Mouse (Mus musculus): ENCODE measurements around the gene Serpine1. TPM values are rescaled to one million over a fixed set of nuclear protein-coding genes. Genes with fewer than 3 reads are reported as not detected.
"Not testable (repeated sequence)": the region's sequence is repeated elsewhere in the genome, so short reads cannot be mapped to it uniquely, and the experiment has no call there.

Serpine1 gene
- polyA plus RNA-seq (2021): 151 TPM

GRCm38 (mm10) chr5:137072079-137072960, at the start of gene Serpine1:
Gene Serpine1, minus strand, starts transcription at chr5:137072268.
- in situ Hi-C loops (cut with MboI; ENCODE audit: low pct_unique_long_range_greater_than_20kb): loop anchor here (5.0 kb wide), 1 partner anchor 40 kb away; no protein-coding TSS in a partner anchor
- ChIA-PET POLR2A (interaction anchor here (0.8 to 2.8 kb wide), 3 partner anchors 11 to 34 kb away, joined by 3 to 19 read pairs (median 5); no protein-coding TSS in a partner anchor), CTCF (interaction anchor here (1.1 to 2.5 kb wide), 2 partner anchors 30 to 32 kb away, joined by 3 to 12 read pairs; no protein-coding TSS in a partner anchor)
- no peaks in the 10 kb centered on the region for H3K27me3 ChIP-seq
- TF ChIP-seq CTCF (IDR thresholded peaks at IDR 0.05): no peak
- DNase-seq (ENCODE audit: low read depth, low spot score) (peak; percentile 100), ATAC-seq (peak; percentile 61)

- POLR2A ChIA-PET: interaction anchor here (0.6 kb wide), 1 partner anchor 811 kb away, joined by 6 read pairs; no protein-coding TSS in a partner anchor
- ATAC-seq: no peak
- H3K27me3 ChIP-seq: no peaks in the 10 kb centered on the region
- no peak for DNase-seq (ENCODE audit: low read depth, low spot score)
- in situ Hi-C loops (cut with MboI; ENCODE audit: low pct_unique_long_range_greater_than_20kb): no loop called here
- CTCF ChIA-PET: no interaction called here
- no peak for TF ChIP-seq CTCF (IDR thresholded peaks at IDR 0.05)
Measured at GRCm38 (mm10) chr5:137121280-137121679, 49.2 kb upstream of the Serpine1 start.

GRCm38 (mm10) chr5:137118878-137119277, 46.8 kb upstream of the Serpine1 start:
- CTCF ChIA-PET: interaction anchor here (1.1 kb wide), 1 partner anchor 168 kb away, joined by 3 read pairs; no protein-coding TSS in a partner anchor
- DNase-seq (ENCODE audit: low read depth, low spot score) (no peak), ATAC-seq (no peak)
- POLR2A ChIA-PET: no interaction called here
- in situ Hi-C loops (cut with MboI; ENCODE audit: low pct_unique_long_range_greater_than_20kb): no loop called here
- no peak for TF ChIP-seq CTCF (IDR thresholded peaks at IDR 0.05)
- no peaks in the 10 kb centered on the region for H3K27me3 ChIP-seq

GRCm38 (mm10) chr5:137117994-137118393, 45.9 kb upstream of the Serpine1 start:
- DNase-seq (ENCODE audit: low read depth, low spot score); ATAC-seq; in situ Hi-C loops (cut with MboI; ENCODE audit: low pct_unique_long_range_greater_than_20kb); H3K27me3 ChIP-seq; CTCF ChIA-PET: not testable (repeated sequence)
- POLR2A ChIA-PET: interaction anchor here (0.6 kb wide), 1 partner anchor 1253 kb away, joined by 3 read pairs; no protein-coding TSS in a partner anchor

GRCm38 (mm10) chr5:137116987-137117386, 44.9 kb upstream of the Serpine1 start:
- DNase-seq (ENCODE audit: low read depth, low spot score) (no peak), ATAC-seq (no peak)
- POLR2A ChIA-PET: interaction anchor here (0.6 to 2.1 kb wide), 3 partner anchors 14 to 1772 kb away, joined by 4 to 7 read pairs (median 4); no protein-coding TSS in a partner anchor
- no peak for TF ChIP-seq CTCF (IDR thresholded peaks at IDR 0.05)
- no peaks in the 10 kb centered on the region for H3K27me3 ChIP-seq
- CTCF ChIA-PET: interaction anchor here (1.0 kb wide), 1 partner anchor 386 kb away, joined by 3 read pairs; the partner anchor contains the start of gene Pop7
- in situ Hi-C loops (cut with MboI; ENCODE audit: low pct_unique_long_range_greater_than_20kb): no loop called here

- POLR2A ChIA-PET: interaction anchor here (0.6 to 2.1 kb wide), 6 partner anchors 11 to 1772 kb away, joined by 4 to 7 read pairs (median 6); partner anchors contain the start of gene Ap1s1
- no peak for TF ChIP-seq CTCF (IDR thresholded peaks at IDR 0.05)
- H3K27me3 ChIP-seq: no peaks in the 10 kb centered on the region
- no peak for DNase-seq (ENCODE audit: low read depth, low spot score)
- ATAC-seq: peak; percentile 81
- in situ Hi-C loops (cut with MboI; ENCODE audit: low pct_unique_long_range_greater_than_20kb): no loop called here
- CTCF ChIA-PET: interaction anchor here (0.6 to 1.3 kb wide), 7 partner anchors 10 to 387 kb away, joined by 3 to 6 read pairs (median 3); partner anchors contain the start of genes Ache and Pop7
Measured at GRCm38 (mm10) chr5:137115866-137116847, 44.1 kb upstream of the Serpine1 start, which contains the start of gene Trim56. Gene Trim56, minus strand, starts transcription at chr5:137116209.

- ATAC-seq: no peak
- no peak for TF ChIP-seq CTCF (IDR thresholded peaks at IDR 0.05)
- no peaks in the 10 kb centered on the region for H3K27me3 ChIP-seq
- DNase-seq (ENCODE audit: low read depth, low spot score): no peak
- in situ Hi-C loops (cut with MboI; ENCODE audit: low pct_unique_long_range_greater_than_20kb): loop anchor here (5.0 kb wide), 1 partner anchor 188 kb away; no protein-coding TSS in a partner anchor
- ChIA-PET CTCF (interaction anchor here (0.7 to 1.3 kb wide), 4 partner anchors 10 to 172 kb away, joined by 3 to 6 read pairs (median 4); partner anchors contain the start of gene Ache), POLR2A (interaction anchor here (0.6 to 2.1 kb wide), 5 partner anchors 10 to 152 kb away, joined by 4 to 7 read pairs (median 6); partner anchors contain the start of gene Ap1s1)
Measured at GRCm38 (mm10) chr5:137114891-137115561, 43.0 kb upstream of the Serpine1 start.

- ChIA-PET CTCF (no interaction called here), POLR2A (no interaction called here)
Measured at GRCm38 (mm10) chr5:137111542-137112408, 39.7 kb upstream of the Serpine1 start.

More at GRCm38 (mm10) chr5:137111542-137112408, 39.7 kb upstream of the Serpine1 start:
- DNase-seq (ENCODE audit: low read depth, low spot score): no peak
- ATAC-seq: no peak
- no peaks in the 10 kb centered on the region for H3K27me3 ChIP-seq
- no peak for TF ChIP-seq CTCF (IDR thresholded peaks at IDR 0.05)
- in situ Hi-C loops (cut with MboI; ENCODE audit: low pct_unique_long_range_greater_than_20kb): loop anchor here (5.0 kb wide), 1 partner anchor 184 kb away; no protein-coding TSS in a partner anchor
